Mouse (Mus musculus) ES-E14 (cell line): ENCODE results near the gene Susd4. TPM values are rescaled to one million over a fixed set of nuclear protein-coding genes. Genes with fewer than 3 reads are reported as not detected.

ENCODE experiments used
- DNase-seq: peaks from one replicate; pipeline ENCODE4 v3.0.0-alpha.2; 2013; ENCODE audit warnings: low read depth, low spot score
- H3K27ac ChIP-seq: 2 replicates; pipeline ENCODE4 v1.5.1; 2012; ENCODE audit warnings: low read depth, mild to moderate bottlenecking, low read length, moderate library complexity, mixed read lengths; ENCODE audit not compliant: poor library complexity, insufficient read depth, severe bottlenecking
- H3K36me3 ChIP-seq: 2 replicates; pipeline ENCODE4 v1.6.1; 2012; ENCODE audit warnings: mild to moderate bottlenecking, low read length, moderate library complexity, mixed read lengths; ENCODE audit not compliant: control insufficient read depth, poor library complexity, insufficient read depth, severe bottlenecking
- H3K4me1 ChIP-seq, 2 experiments: fragments of 150-350 bp in 1 of 2; sonication (generic) in 1 of 2; 2 replicates each; pipeline ENCODE4 v1.6.1; 2012; ENCODE audit warnings: low read length in 2 of 2, mild to moderate bottlenecking in 1 of 2, mixed read lengths in 1 of 2; ENCODE audit not compliant: control insufficient read depth in 2 of 2, insufficient read depth in 2 of 2, poor library complexity in 1 of 2
- H3K4me3 ChIP-seq, 2 experiments: fragments of 150-350 bp in 1 of 2; sonication (generic) in 1 of 2; 2 replicates each; pipeline ENCODE4 v1.5.1; 2012; ENCODE audit warnings: low read length in 2 of 2, low read depth in 1 of 2, mild to moderate bottlenecking in 1 of 2, mixed read lengths in 1 of 2; ENCODE audit not compliant: insufficient read depth in 1 of 2, poor library complexity in 1 of 2, severe bottlenecking in 1 of 2
- H3K9ac ChIP-seq: 2 replicates; pipeline ENCODE4 v1.6.1; 2012; ENCODE audit warnings: low read depth, mild to moderate bottlenecking, low read length, mixed read lengths; ENCODE audit not compliant: poor library complexity, insufficient read depth, severe bottlenecking
- H3K9me3 ChIP-seq: fragments of 150-350 bp; sonication (generic); 2 replicates; pipeline ENCODE4 v1.6.1; 2012; ENCODE audit warnings: low read depth, mild to moderate bottlenecking, low read length; ENCODE audit not compliant: control insufficient read depth, insufficient read depth
- CHD2 ChIP-seq: IDR thresholded peaks from 2 replicates; pipeline ENCODE4 v1.6.1; 2014; ENCODE audit warnings: mild to moderate bottlenecking, low read depth, low read length, inconsistent platforms
- HCFC1 ChIP-seq: IDR thresholded peaks from 2 replicates; pipeline ENCODE4 v1.6.1; 2012; ENCODE audit warnings: low read length, inconsistent platforms, borderline replicate concordance; ENCODE audit not compliant: insufficient read depth
- MAFK ChIP-seq: IDR thresholded peaks from 2 replicates; pipeline ENCODE4 v1.6.1; 2014; ENCODE audit warnings: mild to moderate bottlenecking, low read depth, low read length, inconsistent platforms; ENCODE audit not compliant: insufficient read depth
- ZC3H11A ChIP-seq: IDR thresholded peaks from 2 replicates; pipeline ENCODE4 v1.6.1; 2012; ENCODE audit warnings: low read depth, mild to moderate bottlenecking, inconsistent platforms, low read length, borderline replicate concordance
- ZNF384 ChIP-seq: IDR thresholded peaks from 2 replicates; pipeline ENCODE4 v1.6.1; 2012; ENCODE audit warnings: low read depth, low read length, inconsistent platforms
- in situ Hi-C, 2 experiments: fragments of 600-800 bp; cut with MboI; formaldehyde crosslinking; loops; one replicate each; pipeline ENCODE4 v1.15.1; 2025; ENCODE audit warnings: low sequenced_read_pairs in 2 of 2, inconsistent platforms in 1 of 2; ENCODE audit not compliant: unreplicated experiment in 2 of 2
- total RNA-seq: library from RNA; depleted of rRNA; stranded (reverse); fragments of 300-350 nt; gene quantifications from 2 replicates; pipeline ENCODE4 v1.2.3, GENCODE M21; 2012

The Susd4 gene
- total RNA-seq, 1 experiment, result 4.1 TPM

- no peaks in the 10 kb centered on the region for H3K36me3 ChIP-seq
- TF ChIP-seq MAFK (no peak), ZC3H11A (no peak), HCFC1 (no peak), ZNF384 (no peak), CHD2 (no peak)
- no peak for DNase-seq
- H3K27ac ChIP-seq, result no peak overlapping the region
- no peak overlapping the region for H3K4me3 ChIP-seq
- no peaks in the 10 kb centered on the region for H3K9me3 ChIP-seq
- H3K4me1 ChIP-seq, result no peaks in the 10 kb centered on the region
- in situ Hi-C loops, result no loop called here
- no peak overlapping the region for H3K9ac ChIP-seq
Measured at GRCm38 (mm10) chr1:182908050-182909036, 144.7 kb downstream of the Susd4 start.

DNA sequence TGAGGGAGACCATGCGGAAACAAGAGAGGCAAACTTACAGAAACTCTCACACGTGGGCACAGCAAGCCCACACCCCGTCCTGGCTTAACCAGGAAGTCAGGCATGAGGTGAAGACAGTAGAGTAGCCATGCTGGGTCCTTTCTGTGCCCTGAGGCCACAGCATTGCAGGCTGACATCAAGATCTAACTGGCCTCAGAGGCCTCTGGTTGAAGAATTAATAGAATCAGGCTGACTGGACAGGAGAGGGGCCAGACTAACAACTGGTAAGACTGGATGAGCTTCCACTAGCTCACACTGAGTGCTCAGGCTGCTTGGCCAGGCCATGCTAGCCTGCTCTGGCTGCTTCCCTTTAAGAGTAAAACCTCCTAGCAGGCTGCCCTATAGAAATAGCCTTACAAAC lies 145.4 kb downstream of the Susd4 start:
- H3K27ac ChIP-seq, result no peak overlapping the region
- no peaks in the 10 kb centered on the region for H3K36me3 ChIP-seq
- H3K9me3 ChIP-seq, result no peaks in the 10 kb centered on the region
- in situ Hi-C loops, result no loop called here
- no peak overlapping the region for H3K9ac ChIP-seq
- DNase-seq, result no peak
- H3K4me3 ChIP-seq, result no peak overlapping the region
- no peaks in the 10 kb centered on the region for H3K4me1 ChIP-seq
- TF ChIP-seq CHD2 (no peak), HCFC1 (no peak), MAFK (no peak), ZC3H11A (no peak), ZNF384 (no peak)

- no peak for DNase-seq
- in situ Hi-C loops, result no loop called here
Measured at GRCm38 (mm10) chr1:182909596-182909995, 145.9 kb downstream of the Susd4 start.

GRCm38 (mm10) chr1:182912591-182912990 lies 148.9 kb downstream of the Susd4 start:
- no peak for DNase-seq
- Histone ChIP-seq H3K36me3 (no peaks in the 10 kb centered on the region), H3K27ac (no peak overlapping the region), H3K9ac (no peak overlapping the region), H3K4me3 (no peak overlapping the region), H3K9me3 (no peaks in the 10 kb centered on the region), H3K4me1 (no peaks in the 10 kb centered on the region)
- in situ Hi-C loops, result no loop called here
- TF ChIP-seq ZNF384 (no peak), ZC3H11A (no peak), CHD2 (no peak), MAFK (no peak), HCFC1 (no peak)

More at GRCm38 (mm10) chr1:182909596-182909995, 145.9 kb downstream of the Susd4 start:
- Histone ChIP-seq H3K9ac (no peak overlapping the region), H3K9me3 (no peaks in the 10 kb centered on the region), H3K27ac (no peak overlapping the region), H3K4me3 (no peak overlapping the region), H3K4me1 (no peaks in the 10 kb centered on the region), H3K36me3 (no peaks in the 10 kb centered on the region)
- TF ChIP-seq ZC3H11A, result no peak
- TF ChIP-seq HCFC1, result no peak
- TF ChIP-seq CHD2, result no peak
- TF ChIP-seq MAFK, result no peak
- no peak for TF ChIP-seq ZNF384
